Mouse (Mus musculus): ENCODE measurements at regions not wholly inside any gene's neighbourhood (a gene's known extent, or its start where the extent isn't known, plus 50 kb on each side); places are given as distances from the start of the nearest gene placed in this dataset.
"Not testable (repeated sequence)": the region's sequence is repeated elsewhere in the genome, so short reads cannot be mapped to it uniquely, and the experiment has no call there.

- in situ Hi-C loops (cut with MseI, MboI), result no loop called here
These were observed 57.8 kb downstream of the Dusp6 start for GRCm38 (mm10) chr10:99320797-99321196.

- in situ Hi-C loops (cut with MseI, MboI), result no loop called here
These were observed 60.3 kb downstream of the Dusp6 start for GRCm38 (mm10) chr10:99323358-99323757.

GRCm38 (mm10) chr10:99327501-99327900, 64.5 kb downstream of the Dusp6 start:
- in situ Hi-C loops (cut with MseI, MboI), result no loop called here

- in situ Hi-C loops (cut with MseI, MboI), result no loop called here
These were observed 65.5 kb downstream of the Dusp6 start for GRCm38 (mm10) chr10:99328568-99328967.

- in situ Hi-C loops (cut with MseI, MboI), result no loop called here
These were observed 66.4 kb downstream of the Dusp6 start for GRCm38 (mm10) chr10:99329469-99329868.

- in situ Hi-C loops (cut with MseI, MboI), result no loop called here
These were observed 67.5 kb downstream of the Dusp6 start for GRCm38 (mm10) chr10:99330519-99330918.

DNA sequence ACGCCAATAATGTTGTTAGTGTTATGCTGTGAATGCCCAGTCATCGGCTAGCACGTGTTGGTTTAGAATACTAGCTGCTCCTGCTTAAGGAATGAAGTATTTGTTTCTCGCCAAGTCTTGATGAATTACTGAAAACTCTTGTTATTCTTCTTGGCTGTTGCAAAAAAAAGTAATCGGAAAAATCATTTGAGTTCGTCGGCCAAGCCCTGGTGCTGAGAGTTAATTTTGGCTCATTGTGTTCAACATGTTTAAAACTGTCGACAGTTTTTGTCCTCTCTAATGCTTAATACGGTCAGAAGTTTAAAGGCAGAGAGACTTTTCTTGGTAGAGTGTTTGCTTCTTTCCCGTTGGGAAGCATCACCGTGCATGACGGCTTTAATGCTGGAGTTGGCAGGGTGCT, 68.8 kb downstream of the Dusp6 start:
- in situ Hi-C loops (cut with MseI, MboI), result no loop called here

- in situ Hi-C loops (cut with MseI, MboI), result no loop called here
These were observed 70.8 kb downstream of the Dusp6 start for GRCm38 (mm10) chr10:99333831-99334230.

DNA sequence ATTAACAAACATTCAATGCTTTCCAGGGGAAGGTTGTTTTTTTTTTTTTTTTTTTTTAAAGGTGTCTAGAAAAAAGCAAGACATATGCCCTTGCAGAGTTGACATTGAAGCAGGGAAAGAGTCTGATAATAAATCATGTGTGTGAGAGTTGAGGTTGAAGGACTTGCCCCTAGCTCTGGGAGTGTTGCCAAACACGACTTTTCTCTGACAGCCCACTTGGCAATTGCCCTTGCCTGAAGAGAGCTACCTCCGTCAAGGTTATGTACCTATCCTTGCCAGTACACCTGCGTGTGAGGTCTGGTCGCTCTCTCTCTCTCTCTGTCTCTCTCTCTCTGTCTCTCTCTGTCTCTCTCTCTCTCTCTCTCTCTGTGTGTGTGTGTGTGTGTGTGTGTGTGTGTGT, 73.1 kb downstream of the Dusp6 start:
- in situ Hi-C loops (cut with MseI, MboI), result no loop called here

DNA sequence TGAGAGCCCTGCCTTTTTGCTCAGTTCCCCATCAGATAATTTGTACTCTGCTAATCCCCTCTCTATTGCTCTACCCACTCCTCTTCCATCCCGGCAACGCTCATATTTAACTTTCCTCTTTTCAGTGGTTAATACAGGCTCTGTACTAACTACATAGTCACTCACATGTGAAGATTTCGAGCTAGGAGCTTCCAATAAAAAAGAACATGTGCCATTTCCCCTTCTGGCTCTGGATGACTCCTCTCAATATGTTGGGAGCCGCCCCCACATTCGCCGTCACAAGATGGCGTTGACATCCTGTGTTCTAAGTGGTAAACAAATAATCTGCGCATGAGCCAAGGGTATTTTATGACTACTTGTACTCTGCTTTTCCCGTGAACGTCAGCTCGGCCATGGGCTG, 75.8 kb downstream of the Dusp6 start:
- in situ Hi-C loops (cut with MseI, MboI), result not testable (repeated sequence)

GRCm38 (mm10) chr10:99339291-99339912, 76.4 kb downstream of the Dusp6 start:
- in situ Hi-C loops (cut with MseI, MboI), result not testable (repeated sequence)

DNA sequence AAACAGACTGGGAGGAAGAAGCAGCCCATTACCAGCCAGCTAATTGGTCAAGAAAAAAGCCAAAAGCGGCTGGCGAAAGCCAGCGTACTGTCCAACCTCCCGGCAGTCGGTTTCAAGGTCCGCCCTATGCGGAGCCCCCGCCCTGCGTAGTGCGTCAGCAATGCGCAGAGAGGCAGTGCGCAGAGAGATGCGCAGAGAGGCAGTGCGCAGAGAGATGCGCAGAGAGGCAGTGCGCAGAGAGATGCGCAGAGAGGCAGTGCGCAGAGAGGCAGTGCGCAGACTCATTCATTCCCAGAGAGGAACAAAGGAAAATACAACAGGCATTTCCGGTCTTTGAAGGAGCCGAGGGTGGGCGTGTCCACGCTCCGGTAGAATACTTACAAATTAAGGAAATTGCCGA, 77.0 kb downstream of the Dusp6 start:
- in situ Hi-C loops (cut with MseI, MboI), result not testable (repeated sequence)

- in situ Hi-C loops (cut with MseI, MboI), result no loop called here
These were observed 86.2 kb downstream of the Dusp6 start for GRCm38 (mm10) chr10:99349125-99349716.

DNA sequence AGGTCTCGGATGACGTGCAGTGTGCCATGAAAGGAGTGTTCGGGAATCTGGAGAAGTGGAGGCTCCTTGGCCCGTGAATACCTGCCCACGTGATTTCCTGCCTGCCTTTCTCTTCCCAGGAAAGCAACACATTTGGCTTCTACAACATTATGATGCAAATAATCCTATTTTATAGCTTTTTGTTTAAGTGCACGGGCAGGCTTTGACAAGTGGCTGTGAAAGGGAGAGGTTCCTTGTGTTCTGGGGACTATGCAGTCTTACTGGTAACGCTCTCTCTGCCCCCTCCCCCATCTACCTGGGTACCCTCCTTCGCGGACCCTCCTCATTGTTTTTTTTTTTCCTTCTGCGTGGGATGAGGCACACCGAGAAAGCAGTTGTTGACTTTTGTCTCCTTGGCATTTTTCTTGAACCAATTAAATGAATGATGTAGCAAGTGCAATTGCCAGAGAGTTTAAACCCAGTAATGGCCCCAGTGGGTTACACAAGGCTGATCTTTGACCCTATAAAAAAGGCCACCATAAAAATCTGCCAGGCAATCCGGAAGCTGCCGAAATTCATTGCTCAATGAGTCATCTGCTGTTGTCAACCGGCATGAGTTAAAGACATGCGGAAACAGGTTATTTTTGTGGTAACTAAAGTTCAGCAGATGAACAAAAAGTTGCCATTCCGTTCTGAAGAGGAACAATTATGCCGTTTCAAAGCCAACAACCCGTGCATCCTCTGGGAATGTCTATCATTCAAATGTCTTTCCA, 90.7 kb downstream of the Dusp6 start:
- in situ Hi-C loops (cut with MseI, MboI), result no loop called here

- in situ Hi-C loops (cut with MseI, MboI), result no loop called here
These were observed 91.3 kb downstream of the Dusp6 start for GRCm38 (mm10) chr10:99354352-99354751.

DNA sequence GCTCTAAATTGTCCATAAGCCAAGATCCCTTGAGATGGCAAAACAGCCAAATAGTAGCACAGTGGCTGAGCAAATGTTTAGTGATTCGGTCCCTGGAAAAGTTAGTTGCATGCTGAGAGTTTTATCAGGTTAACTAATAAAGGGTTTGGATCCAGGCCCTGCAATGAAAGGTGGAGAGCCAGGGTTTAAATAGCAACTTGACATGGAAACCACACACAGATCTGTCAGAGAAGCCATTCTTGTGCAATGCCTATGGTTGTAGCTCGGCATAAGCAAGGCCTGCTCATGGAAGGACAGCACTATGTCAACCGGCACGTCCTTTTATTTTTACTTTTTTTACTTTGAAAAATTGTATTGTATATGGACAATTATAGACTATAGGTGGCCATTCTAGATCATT, 92.3 kb downstream of the Dusp6 start:
- in situ Hi-C loops (cut with MseI, MboI), result no loop called here

GRCm38 (mm10) chr10:99356221-99356620, 93.2 kb downstream of the Dusp6 start:
- in situ Hi-C loops (cut with MseI, MboI), result no loop called here

GRCm38 (mm10) chr10:99356883-99357282, 93.9 kb downstream of the Dusp6 start:
- in situ Hi-C loops (cut with MseI, MboI), result no loop called here

DNA sequence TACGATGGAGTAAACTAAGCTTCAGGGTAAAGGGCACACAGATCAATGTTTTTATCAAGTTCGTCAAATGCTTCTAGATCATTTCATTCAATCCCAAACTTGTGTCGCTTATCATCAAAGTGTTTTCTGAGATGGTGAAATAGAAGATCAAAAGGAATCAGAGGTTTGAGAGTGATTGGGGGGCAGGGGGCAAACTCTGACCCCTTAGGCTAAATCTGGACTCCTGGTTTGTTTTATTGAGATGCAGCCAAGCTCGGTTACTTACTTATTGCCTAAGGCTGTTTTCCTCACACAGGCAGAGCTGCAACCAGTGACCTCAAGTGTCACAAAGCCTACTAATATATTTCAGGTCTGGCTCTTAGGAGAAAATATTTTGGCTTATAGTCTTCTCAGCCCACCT, 94.3 kb downstream of the Dusp6 start:
- in situ Hi-C loops (cut with MseI, MboI), result no loop called here

DNA sequence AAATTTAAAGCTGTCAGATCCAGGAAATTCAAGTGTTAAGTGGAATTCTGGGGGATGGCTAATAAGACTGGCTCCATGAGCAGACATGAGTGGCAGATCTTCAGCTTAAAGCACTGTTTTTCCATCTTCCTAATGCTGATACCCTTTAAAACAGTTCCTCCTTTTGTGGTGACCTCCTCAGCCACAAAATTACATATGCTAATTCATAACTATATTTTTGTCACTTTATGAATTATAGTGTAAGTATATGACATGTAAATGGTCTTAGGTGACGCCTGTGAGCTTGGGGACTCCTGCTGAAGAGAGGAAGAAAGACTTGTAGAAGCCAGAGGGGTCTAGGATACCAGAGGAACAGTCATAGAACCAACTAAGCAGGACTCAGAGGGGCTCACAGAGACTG, 95.2 kb downstream of the Dusp6 start:
- in situ Hi-C loops (cut with MseI, MboI), result no loop called here

DNA sequence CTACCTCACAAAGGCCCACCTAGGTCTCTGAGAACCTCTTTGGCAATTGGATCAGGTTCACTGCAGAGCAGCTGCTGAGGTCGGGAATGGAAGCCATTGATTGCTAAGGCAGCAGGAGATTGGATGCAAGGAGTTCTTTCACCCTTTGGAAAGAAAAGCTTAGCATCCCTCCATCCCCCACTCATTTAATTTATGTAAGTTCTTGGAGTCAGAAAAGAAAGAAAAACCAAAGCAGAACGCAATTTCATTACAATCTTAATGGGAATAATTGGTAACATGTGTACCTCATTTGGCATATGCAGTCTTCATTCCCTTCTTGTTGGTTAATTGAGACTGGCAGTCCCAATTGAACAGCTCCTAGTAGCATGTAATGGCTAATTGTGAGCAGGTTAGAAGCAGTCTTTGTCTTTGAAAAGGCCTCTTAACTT, 96.4 kb downstream of the Dusp6 start:
- in situ Hi-C loops (cut with MseI, MboI), result no loop called here

- in situ Hi-C loops (cut with MseI, MboI), result not testable (repeated sequence)
These were observed 97.6 kb downstream of the Dusp6 start for GRCm38 (mm10) chr10:99360601-99361000.

- in situ Hi-C loops (cut with MseI, MboI), result no loop called here
These were observed 103.1 kb downstream of the Dusp6 start for GRCm38 (mm10) chr10:99366162-99366561.
